Mouse (Mus musculus) lung, postnatal 0 days (tissue): Measurements from ENCODE around the gene Fah.

ENCODE experiments used
- CTCF ChIP-seq: IDR thresholded peaks from 2 replicates; pipeline ENCODE4 v1.5.1; 2016; ENCODE audit warnings: antibody characterized with exemption, mild to moderate bottlenecking
- EP300 ChIP-seq: IDR thresholded peaks from 2 replicates; pipeline ENCODE4 v1.6.1; 2016; ENCODE audit warnings: antibody characterized with exemption, mild to moderate bottlenecking, control low read depth

- TF ChIP-seq CTCF, result no peak
- no peak for TF ChIP-seq EP300
Observed at GRCm38 (mm10) chr7:84587101-84587783, 19.3 kb downstream of the Fah start.
